Mouse (Mus musculus): ENCODE results near the gene Atp6v0d1.

Gene Atp6v0d1

GRCm38 (mm10) chr8:105496439-105497180 is 69.2 kb downstream of the Atp6v0d1 start, which contains the start of gene Zdhhc1:
Gene Zdhhc1 (minus strand): TSS chr8:105496902.
- DNase-seq, result peak; percentile 90 to 94

GRCm38 (mm10) chr8:105495350-105496302 is 70.2 kb downstream of the Atp6v0d1 start:
- DNase-seq, result peak in 1 of 2 experiments; percentile 30

- peak in 1 of 2 experiments; percentile 36 for DNase-seq
Observed at GRCm38 (mm10) chr8:105494566-105494965, 71.3 kb downstream of the Atp6v0d1 start.

GRCm38 (mm10) chr8:105493495-105493894 is 72.4 kb downstream of the Atp6v0d1 start:
- DNase-seq, result no peak

DNA sequence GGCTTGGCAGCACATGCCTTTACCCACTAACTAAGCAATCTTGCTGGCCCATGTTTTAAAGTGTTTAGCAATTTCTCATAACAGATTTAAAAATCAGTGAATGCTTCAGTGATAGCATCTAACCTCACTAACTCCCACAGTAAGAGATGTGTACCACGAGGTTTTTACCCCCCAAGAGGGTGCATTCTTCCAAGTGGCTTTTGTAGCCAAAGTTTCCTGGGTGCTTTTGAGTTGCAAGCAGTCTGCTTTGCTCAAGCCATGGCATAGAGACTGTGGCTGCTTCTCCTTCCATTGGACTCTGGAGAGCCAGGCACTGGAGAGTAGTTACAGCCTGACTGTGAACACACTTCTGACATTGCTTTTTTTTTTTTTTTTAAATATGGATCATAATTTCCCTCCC is 76.6 kb downstream of the Atp6v0d1 start:
- peak in 1 of 2 experiments; percentile 18 for DNase-seq

DNA sequence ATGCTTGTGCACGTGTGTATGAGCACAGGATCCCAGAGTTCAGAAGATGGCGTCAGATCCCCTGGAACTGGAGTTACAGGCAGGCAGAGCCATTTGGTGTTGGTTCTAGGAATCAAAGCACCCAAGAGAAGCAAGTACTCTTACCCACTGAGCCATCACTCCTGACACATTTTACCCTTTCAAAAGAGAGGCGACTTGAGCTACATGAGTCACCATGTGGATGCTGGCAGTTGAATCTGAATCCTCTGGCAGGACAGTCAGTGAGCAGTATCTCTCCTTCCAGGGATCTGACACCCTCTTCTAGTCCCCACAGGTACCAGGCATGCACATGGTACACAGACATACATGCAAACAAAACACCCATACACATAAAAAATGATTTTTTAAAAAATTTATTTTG is 77.8 kb downstream of the Atp6v0d1 start:
- peak in 1 of 2 experiments; percentile 15 for DNase-seq

DNA sequence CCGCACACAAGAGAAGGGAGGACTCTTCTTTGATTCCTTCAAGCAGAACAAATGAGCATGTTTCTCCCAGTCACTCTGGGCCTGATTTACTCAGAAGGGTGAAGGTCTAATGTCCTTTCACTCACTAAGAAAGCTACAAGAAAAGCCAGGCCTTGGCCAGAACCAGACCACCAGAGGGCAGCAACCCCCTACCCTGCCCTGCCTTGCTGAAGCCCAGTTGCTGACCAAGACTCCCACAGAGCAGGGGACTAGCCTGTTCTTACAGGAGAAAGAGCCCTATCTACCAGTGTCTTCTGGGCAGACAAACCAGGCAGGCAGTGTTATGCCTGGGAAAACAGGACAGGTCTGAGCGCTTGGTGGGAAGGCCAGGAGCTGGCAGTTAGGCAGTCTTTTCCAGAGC is 81.5 kb downstream of the Atp6v0d1 start:
- peak; percentile 85 to 86 for DNase-seq

DNA sequence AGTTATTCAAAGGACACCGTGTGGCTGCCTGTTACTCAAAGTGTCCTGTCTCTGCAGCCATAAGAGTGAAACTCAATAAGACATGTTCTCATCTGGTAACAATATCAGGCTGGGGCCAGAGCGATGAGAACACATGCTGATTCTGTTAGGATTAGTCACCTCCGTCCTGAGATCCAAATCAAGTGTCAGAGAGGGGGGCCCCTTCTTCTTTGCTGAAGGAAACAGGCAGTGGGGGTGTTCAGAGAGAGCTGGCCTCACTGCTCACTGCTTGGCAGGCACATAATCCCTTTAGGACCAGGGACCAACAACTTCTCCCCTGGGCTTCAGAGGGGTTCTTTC is 81.8 kb downstream of the Atp6v0d1 start:
- DNase-seq, result no peak

- peak; percentile 43 to 51 for DNase-seq
Observed at GRCm38 (mm10) chr8:105483212-105484029, 82.4 kb downstream of the Atp6v0d1 start.

DNA sequence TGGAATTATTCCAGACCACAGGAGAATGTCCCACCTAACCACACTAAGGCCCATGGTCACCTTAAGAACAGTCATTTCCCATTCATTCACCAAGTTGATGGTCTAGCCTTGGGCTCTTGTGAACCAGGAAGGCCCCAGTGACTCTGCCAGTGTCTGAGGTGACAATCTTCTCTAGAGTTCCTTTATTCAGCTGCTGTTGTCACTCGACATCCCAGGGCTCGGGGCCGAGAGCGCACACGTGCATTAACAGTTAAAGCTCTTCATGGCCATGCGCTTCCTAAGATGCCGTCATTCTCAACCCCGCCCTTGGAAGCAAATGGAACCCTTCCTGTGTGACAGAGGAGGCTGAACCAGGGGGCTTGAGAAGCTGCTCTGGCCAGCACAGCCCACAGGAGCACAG is 83.7 kb downstream of the Atp6v0d1 start:
- DNase-seq, result no peak

DNA sequence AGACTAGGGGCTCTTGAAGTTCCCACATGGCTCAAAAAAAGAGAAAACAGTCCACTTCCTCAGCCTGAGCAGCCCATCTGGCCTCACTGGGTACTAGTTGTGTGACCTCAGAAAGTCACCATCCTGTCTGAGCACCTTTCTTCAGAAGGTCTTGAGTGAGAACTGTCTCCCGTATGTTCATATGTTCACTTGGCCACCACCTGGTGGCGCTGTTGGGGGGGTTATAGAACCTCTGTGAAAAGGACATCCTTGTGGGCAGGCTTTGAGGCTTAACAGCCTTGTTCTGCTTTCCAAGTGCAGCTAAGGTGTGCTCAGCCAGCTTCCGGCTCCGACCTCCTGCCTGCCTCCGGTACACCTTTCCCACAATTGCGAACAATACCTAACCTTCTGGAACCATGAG is 84.4 kb downstream of the Atp6v0d1 start:
- DNase-seq, result peak in 1 of 2 experiments; percentile 53

DNA sequence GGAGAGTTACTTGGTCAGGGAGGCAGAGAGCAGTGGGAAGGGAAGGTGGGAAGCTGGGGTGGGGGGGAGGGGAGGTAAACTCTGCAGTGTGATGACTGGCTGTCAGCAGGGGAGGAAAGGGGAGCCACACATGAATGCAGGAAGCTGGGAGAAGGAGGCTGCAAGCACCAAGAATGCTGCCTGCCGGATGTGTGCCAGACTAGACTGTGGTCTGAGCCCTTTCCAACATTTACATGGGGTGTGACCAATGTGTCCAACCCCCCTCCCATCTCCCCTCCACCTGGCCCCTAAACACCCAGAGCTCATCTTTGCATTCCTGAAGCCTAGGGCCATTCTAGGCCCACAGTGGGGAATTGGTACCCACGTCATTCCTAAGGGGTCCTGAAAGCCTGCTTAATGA is 84.8 kb downstream of the Atp6v0d1 start:
- DNase-seq, result no peak

DNA sequence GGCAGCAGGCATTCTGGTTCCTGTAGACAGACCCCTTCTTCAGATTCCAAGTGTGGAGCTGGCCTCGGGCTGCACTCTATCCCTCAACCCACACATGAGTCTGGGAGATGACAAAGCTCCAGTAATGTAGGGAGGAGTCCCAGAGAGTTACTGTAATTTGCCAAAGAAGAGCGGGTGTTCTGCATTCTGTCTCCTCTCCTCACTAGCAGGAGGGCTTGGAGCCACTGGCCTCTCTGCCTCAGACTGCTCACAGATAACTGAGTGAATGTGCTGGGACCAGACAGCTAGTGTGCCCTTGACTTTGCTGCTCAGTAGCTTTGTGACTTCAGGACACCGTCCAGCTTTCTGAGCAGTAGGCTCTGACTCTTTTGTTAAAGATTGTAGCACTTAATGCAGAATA is 88.1 kb downstream of the Atp6v0d1 start:
- no peak for DNase-seq

DNA sequence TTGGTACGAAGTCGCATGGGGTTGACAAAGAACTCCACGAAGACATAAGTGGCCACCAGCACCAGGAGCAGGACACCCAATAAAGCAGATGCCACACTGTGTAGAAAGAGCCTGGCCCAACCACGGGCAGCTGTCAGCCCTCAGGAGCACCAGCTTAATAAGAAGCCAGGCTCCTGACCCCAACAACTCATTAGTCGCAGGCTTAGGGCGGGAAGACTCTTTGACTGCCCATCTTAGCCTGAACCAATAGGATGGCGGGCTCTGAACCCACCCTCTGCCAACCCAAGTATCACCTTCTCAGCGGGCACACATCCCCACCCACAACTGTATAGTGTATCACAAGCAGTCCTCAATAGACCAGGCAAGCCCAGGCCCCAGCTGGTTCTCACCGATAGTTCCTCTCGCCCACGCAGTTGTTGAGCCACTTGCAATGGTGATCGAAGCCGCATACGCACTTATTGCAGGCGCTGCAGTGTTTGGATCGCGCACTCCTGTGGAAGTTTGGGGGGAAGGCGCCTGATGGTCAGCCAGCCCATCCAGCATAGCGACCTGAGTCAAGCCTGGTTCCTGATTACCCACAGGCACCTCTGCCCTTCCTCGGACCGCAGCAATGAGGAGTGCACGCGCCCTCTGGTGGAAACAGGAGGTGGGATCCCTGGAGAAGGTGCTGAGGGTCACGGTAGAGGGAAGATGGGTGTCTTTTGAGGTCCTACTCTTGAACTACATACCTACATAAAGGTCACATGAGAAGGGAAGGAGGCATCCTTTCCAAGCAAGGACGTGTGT is 89.0 kb downstream of the Atp6v0d1 start:
- DNase-seq, result peak; percentile 79 to 81

- no peak for DNase-seq
Observed at GRCm38 (mm10) chr8:105476161-105476560, 89.7 kb downstream of the Atp6v0d1 start.

DNA sequence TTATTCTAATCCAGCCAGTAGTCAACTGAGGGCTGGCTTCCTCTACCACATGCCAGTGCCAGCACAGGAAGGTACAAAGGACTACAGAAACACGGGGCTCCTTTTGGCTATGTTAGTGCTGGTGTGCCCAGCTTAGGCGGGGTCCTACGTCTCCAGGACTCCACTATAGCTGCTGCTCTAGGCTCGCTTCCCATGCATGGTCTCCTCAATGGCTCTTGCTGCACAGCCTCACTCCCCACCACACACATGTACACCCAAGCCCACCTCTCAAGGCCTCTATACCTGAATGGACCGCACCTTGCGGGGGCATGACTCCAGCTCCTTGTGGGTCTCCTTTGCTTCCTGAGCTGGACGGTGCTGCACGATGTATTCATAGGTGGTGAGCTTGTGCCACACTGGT is 90.1 kb downstream of the Atp6v0d1 start:
- DNase-seq, result peak in 1 of 2 experiments; percentile 18

DNA sequence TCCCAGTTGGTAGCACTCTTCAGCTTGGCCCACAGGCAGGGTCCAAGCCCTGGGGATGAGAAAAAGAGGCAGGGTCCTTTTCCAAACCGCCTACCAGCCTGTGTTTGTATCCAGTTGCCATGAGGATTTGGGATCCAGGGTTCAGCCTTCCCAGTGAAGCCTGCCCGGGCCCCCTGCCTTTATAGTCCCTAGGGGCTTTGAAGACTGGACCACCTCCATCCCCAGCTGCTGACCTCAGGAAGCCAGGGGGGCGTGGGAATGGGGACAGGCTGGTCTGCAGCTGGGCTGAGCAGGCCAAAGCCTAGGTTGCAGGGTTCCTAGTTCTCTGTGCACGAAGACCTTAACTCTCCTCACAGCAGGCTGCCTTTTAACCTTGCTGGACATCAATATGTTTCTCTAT is 90.6 kb downstream of the Atp6v0d1 start:
- DNase-seq, result peak in 1 of 2 experiments; percentile 45

DNA sequence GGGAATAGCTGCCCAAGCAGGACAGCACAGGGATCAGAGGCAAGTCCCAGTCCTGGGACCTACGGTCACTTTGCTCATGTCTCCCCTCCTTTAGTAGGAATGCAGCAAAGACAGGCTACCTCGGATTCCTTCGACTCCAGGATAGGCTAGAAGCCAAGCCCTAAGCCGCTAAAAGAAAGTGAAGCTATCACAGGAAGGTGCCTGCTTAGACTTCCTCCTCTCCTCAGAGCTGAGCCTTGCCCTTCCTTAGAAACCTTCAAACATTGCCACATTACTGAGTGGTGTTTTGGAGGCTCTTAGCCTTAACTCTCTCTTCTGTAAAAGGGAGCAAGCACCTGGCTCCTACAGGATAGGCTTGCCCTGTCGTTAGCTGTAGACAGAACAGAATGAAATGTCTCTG is 91.2 kb downstream of the Atp6v0d1 start:
- no peak for DNase-seq
